Mouse (Mus musculus) ES-CJ7 (cell line): ENCODE data around the gene Arfgap1.

Experiments used
- DNase-seq: peaks from one replicate; pipeline ENCODE4 v3.0.0; 2011; ENCODE audit warnings: low read depth, low spot score

Arfgap1 gene

GRCm38 (mm10) chr2:180967010-180967763 is at the start of gene Arfgap1:
Arfgap1 (plus strand) TSS chr2:180967225.
- peak; percentile 66 for DNase-seq

DNA sequence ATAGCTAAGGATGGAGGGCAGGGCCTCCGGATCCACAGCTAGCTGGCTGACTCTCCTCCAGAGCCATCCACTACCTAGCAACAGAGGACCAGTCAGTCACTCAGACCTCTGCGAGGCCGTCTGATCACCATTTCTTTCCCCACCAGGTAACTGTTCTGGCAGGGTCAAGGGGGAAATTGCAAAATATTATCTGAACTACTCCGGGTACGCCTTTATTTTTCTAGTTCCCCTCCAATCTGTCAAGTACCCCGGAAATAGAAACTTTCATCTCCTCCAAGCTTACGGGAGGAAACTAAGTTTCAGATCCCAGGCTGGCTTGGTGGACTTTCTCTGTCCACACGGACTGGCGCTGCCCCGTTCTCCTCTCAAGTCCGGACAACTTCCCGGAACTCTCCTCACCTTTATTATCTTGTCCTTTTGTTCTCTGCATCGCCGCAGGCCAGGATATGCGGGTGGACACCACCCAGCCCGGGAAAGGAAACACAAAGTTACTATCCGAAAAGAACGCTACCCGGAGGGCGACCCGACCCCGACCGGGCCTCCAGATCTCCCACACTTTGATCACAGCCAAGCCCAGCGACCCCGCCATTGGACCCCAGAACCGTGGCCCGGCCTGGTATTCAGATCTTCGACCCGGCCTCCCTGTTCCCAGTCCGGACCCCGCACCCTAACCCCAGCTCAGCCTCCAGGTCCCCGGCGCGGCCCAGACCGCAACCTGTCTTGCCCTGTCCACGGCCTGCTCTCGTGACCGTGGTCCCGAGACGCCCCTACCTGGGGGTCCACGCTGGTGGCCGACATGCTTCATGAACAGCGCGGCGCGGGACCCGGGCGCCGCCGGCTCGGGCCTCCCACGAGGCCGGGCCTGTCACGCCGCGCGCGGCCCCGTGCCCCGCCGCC is 46.9 kb upstream of the Arfgap1 start:
- no peak for DNase-seq

DNA sequence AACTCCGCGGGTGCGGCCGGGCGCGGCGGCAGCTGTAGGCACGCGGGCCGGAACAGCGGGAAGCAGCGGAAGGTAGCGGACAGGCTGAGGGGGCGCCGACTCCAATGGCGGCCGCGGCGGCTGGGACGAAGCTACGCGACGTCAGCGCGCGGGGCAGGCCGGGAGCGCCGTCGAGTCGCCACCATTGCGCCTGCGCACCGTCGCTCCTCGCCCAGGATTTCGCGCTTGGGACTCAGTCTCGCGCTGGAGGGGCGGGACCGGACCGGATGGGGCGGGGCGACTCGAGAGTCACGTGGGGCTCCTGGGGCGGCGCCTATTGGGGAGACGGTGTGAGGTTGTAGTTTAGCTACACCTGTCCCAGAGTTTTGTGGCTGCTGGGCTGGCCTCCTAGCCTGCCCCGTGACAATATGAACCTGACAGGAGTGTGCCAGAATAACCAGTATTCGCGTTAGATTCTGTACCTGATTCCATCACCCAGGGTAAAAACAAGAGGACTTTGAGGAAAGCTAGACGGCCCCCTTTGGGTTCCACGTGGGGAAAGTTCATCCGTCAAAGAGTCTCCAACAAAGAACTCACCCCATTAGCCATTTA is 46.1 kb upstream of the Arfgap1 start, which contains the start of gene Ythdf1:
Gene Ythdf1 (minus strand): TSS at position 140 of the 591 bp plus-strand sequence.
- DNase-seq, result peak; percentile 96

DNA sequence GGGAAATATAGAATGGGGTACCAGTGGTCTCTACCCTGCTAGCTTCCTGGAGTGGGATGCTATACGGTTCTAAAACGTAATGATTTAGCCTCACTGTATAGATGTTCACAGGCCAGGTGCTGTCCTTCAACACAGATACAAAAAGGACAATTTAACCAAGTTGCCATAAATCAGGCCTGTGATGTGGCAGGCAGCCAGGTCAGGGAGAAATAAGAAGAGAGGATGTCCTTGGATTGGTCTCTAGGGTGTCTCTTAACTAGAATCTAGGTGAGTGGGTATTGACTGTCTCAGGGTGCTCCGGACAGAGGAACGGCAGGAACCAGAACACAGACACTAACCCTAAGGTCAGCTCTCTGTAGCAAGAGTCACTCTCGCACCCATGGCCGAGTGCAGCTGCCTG is 44.3 kb upstream of the Arfgap1 start:
- no peak for DNase-seq

DNA sequence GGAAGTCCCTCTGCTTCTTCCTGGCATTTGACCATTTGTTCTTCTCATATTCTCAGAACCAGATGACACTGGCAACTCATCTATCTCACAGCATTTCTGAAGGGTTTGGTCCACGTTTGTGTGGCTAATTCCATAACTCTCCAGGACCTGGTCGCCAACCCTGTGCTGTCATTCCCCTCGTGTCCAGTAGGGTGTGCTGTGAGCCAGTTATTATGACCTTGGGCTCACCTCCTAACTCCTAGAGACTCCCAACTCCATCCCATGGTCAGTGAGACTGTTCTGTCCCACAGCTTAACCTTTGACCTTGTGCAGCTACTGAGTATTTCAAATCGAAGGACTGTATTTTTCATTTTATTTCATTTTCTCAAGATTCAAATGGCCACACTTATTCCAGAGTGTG is 41.8 kb upstream of the Arfgap1 start:
- peak; percentile 67 for DNase-seq

DNA sequence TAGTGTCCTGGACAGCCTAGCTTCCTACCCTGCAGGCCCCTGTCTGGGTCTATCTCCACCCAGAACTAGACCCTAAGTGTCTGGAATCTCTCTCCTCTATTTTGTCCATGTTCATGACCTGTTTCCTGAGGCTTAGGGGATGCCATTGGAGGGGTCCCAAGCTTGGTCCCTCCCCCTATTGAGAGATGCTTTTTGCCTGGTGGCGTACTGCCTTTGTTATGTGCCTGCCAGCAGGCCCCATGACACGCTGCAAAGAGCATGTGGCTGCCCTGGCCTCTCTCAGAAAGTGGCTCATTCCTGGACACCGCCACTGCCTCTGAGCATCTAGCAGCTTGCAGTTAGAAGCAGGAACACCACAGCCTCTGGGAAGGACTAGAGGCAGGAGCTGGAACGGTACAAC is 38.3 kb upstream of the Arfgap1 start, which contains the start of gene Birc7:
Gene Birc7 (plus strand): TSS at position 301 of the 400 bp plus-strand sequence.
- DNase-seq, result no peak

DNA sequence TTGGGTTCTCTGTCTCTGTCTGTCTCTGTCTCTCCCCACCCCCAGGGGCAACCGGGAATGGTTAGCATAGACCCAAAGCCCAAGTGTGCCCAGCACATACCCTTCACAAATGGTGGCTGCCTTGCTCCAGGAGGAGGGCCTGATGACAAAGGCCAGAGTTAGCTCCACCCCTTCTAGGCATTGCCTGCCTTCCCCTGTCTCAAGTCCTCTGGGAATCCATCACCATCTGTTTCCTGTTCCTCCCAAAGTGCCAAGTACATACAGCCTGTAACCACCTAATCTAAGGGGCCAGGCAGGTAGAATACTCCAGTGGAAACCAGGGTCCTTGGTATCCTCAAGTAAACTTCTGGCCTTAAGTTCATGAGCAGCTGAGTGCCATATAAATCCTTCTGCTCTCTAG is 34.6 kb upstream of the Arfgap1 start:
- DNase-seq, result no peak

DNA sequence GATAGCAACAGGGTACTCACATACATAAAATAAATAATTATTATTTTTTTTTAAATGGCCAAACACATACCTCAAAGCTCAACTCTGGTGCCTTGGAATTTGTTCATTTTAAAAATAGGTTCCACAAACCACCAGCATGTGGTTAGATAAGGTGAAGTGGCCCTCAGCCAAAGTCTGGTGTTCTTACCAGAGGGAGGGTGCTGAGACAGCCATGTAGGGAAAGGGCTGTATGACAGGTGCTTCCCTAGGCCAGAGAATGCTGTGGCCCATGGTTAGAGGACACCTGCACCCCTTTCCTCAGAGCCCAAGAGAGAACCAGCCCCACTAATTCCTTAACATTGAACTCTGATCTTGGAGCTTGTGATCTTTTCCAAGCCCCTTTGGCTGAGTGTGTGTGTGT is 26.8 kb upstream of the Arfgap1 start:
- no peak for DNase-seq

DNA sequence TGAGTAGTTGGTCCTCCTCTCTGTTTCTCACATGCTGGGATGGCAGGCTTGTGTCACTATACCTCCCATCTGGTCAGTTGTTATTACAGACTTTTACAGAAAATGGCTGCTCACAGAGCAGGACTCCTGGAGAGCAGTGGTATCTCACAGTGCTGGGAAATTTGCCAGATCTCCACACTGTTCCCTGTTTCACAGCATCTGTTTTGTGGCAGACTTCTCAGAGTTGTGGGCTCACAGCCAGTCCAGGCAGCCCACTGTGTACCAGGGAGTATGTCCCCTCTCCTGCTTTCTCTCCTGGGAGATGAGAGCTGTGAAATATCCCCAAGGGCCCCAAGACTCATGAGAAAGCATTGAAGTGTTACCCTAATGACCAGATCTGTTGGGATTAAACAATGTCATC is 25.2 kb upstream of the Arfgap1 start:
- no peak for DNase-seq

GRCm38 (mm10) chr2:180949947-180950346 is 17.1 kb upstream of the Arfgap1 start:
- DNase-seq, result peak; percentile 23

GRCm38 (mm10) chr2:180952731-180953171 is 14.3 kb upstream of the Arfgap1 start:
- peak; percentile 56 for DNase-seq

- DNase-seq, result peak; percentile 68
These were observed 13.4 kb upstream of the Arfgap1 start for GRCm38 (mm10) chr2:180953638-180954037.

DNA sequence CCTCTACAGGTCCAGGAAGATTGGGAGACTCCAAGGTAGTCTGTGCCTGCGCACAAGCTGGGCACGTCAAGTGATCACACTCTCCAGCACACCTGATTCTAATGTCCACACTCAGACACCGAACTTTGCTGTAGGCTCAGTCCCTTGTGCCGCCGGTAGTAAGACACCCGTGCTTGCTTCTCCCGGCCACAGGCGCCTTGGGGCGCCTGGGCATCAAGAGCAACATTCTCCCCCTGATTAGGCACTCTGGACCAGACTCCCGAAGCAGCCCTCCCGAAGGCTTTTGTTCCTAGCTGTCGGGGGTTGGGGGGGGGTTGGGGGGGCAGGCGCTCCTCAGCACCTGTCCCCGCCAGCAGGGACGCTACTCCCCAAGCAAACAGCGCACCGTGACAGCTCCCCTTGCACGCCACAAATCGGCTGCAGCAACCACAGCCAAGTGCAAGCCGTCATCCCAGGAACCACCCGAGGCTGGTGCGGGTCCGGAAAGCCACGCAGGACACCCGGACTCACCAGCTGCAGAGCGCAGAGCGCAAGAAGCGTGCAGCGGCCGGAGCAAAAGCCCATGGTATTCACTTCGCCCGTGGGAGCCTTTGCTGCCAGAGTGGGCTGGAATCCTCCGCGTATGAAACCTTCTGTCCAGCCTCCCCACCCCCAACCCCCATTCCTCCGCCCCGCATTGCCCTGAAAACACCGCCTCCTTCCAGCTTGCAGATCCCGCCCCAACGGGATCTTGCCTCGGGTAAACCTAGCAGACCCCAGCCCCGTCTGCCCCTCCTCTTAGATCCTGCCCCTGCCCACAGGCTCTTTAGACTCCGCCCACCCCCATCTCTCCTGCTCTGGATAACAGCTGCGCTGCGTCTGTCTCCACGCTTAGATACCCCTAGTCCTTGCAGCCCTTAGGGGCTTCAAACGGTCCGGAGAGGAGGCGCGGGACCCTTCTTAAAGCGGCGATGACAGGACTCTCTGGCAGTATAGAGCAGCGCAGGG is 12.7 kb upstream of the Arfgap1 start, which contains the start of gene Nkain4:
Gene Nkain4 (minus strand): TSS at position 639 of the 987 bp plus-strand sequence.
- DNase-seq, result peak; percentile 87

GRCm38 (mm10) chr2:180959605-180960004 is 7.4 kb upstream of the Arfgap1 start:
- DNase-seq, result no peak

DNA sequence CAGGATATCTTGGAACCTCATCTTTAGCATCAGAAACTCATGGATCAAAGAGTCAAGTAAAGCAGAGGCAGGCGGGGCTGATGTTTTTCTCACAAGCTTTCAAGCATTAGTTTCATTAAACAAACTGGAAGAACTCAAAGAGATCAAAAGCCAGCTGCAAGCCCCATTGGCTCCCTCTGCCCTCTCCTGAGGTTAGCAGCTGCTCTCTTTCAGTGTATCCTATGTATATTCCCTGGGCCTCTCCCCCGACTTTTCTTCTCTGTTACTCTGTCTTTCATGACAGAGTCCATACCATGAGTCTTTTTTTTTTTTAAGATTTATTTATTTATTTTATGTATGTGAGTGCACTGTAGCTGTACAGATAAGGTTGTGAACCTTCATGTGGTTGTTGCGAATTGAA is 6.8 kb upstream of the Arfgap1 start:
- no peak for DNase-seq

- no peak for DNase-seq
These were observed 4.3 kb upstream of the Arfgap1 start for GRCm38 (mm10) chr2:180962616-180963308.

DNA sequence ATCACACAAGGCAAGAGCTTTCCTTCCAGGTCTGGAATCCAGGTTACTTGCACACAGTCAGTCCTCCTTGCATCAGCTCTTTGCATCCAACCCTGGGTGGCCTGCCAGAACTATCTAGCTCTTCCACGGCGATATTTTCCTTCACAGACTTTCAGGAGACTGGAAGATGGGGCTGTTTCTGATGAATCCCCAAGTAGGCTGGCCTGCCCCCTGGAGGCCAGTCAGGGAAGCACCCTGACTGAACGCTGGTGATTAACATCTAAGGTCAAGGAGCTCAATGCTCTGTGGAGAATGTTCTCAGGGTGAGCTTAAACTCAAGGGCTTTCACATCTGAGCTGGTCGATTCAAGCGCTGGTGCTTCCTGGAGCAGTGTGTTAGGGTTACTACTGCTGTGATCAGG is 3.1 kb upstream of the Arfgap1 start:
- peak; percentile 84 for DNase-seq

GRCm38 (mm10) chr2:180966092-180966882 is 738 bp upstream of the Arfgap1 start:
- DNase-seq, result peak; percentile 15

- DNase-seq, result no peak
These were observed 14.1 kb downstream of the Arfgap1 start for GRCm38 (mm10) chr2:180981133-180981532.
